Mouse (Mus musculus): ENCODE results near the gene Ubqln1. TPM values are rescaled to one million over a fixed set of nuclear protein-coding genes. Genes with fewer than 3 reads are reported as not detected.
A peak's percentile ranks its signal among the peaks of the same experiment; 100 is the strongest.

The Ubqln1 gene
- polyA plus RNA-seq, 1 experiment from 2014 or later, result 128 TPM

DNA sequence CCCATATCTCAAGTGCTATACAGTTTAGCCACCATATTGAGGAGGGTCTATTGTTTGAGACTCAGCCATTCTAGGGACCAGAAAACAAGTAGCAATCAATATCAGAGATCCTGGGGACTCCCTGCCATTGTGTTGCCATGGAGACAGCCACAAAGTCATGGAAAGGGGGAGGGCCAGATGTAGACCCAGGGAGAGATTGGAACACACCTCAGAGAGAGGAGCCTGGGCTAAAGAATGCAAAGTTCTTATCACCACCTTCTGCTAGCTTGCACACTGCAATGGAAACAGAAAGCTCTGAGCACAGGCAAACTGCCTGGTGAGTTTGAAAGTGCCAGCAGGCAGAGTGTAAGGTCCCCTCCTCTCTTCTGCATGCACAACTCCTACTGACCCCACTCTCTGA is 47.3 kb downstream of the Ubqln1 start:
- Histone ChIP-seq H3K36me3 (peaks cover 61% of the 10 kb centered on the region), H3K27me3 (ENCODE audit: low read depth, poor library complexity, severe bottlenecking) (no peaks in the 10 kb centered on the region), H3K9me3 (replicated peaks) (0 out of 2 replicates have a peak, but pooled peaks cover 2% of the 10 kb centered on the region), H3K27ac (replicated peaks) (no peak overlapping the region), H3K4me3 (no peak overlapping the region), H3K4me1 (peaks cover 10% of the 10 kb centered on the region)
- no peak for DNase-seq (ENCODE audit: low spot score)

DNA sequence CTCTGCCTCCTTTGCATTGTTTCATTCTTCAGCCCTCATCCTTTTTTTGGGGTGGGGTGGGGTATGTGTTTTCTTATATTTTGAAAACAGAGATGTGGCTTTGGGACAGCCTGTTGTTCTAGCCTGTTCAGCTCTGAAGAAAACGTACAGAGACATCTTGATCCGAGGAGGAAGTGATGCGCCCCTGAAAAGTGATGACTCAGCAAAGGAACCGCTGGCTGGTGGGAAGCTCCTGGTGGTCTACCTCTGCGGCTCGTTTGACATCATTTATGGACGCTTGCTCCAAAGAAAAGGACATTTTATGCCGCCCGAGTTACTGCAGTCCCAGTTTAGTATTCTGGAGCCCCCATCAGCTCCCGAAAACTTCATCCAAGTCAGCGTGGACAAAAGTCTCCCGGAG is 52.1 kb downstream of the Ubqln1 start:
- DNase-seq (ENCODE audit: low spot score), result no peak
- H3K27ac ChIP-seq (replicated peaks), result no peak overlapping the region
- H3K36me3 ChIP-seq, result peaks cover 63% of the 10 kb centered on the region
- H3K4me3 ChIP-seq, result no peak overlapping the region
- no peaks in the 10 kb centered on the region for H3K27me3 ChIP-seq (ENCODE audit: low read depth, poor library complexity, severe bottlenecking)
- peaks cover 11% of the 10 kb centered on the region for H3K9me3 ChIP-seq (replicated peaks)
- H3K4me1 ChIP-seq, result peaks cover 12% of the 10 kb centered on the region
- 96% methylated on average over 12 of the region's 12 CpGs for WGBS

DNA sequence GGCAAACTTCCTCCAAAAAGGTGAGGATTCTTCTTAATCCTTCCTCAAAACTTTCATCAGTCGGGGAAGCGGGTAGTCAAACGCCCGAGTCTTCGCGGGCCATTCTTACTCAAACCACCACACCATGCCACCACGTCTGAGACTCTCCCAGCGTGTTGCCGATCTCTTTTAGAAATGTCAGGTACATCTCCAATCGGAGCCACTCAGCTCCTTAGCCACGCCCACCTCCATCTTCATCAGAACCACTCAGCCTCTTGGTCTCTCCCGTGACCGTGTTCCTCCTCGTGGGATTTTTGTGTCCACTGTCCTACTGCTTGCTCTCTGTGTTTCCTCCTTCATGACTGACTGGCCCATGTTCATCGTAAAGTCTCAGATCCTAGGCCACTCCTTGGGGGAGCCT is 54.7 kb downstream of the Ubqln1 start:
- no peak for DNase-seq (ENCODE audit: low spot score)
- Histone ChIP-seq H3K27ac (replicated peaks) (no peak overlapping the region), H3K36me3 (peaks cover 56% of the 10 kb centered on the region), H3K27me3 (ENCODE audit: low read depth, poor library complexity, severe bottlenecking) (0 out of 2 replicates have a peak, but pooled peaks cover 4% of the 10 kb centered on the region), H3K4me3 (no peak overlapping the region), H3K9me3 (replicated peaks) (peaks cover 11% of the 10 kb centered on the region), H3K4me1 (peaks cover 23% of the 10 kb centered on the region)
- 93% methylated on average over 15 of the region's 15 CpGs for WGBS

DNA sequence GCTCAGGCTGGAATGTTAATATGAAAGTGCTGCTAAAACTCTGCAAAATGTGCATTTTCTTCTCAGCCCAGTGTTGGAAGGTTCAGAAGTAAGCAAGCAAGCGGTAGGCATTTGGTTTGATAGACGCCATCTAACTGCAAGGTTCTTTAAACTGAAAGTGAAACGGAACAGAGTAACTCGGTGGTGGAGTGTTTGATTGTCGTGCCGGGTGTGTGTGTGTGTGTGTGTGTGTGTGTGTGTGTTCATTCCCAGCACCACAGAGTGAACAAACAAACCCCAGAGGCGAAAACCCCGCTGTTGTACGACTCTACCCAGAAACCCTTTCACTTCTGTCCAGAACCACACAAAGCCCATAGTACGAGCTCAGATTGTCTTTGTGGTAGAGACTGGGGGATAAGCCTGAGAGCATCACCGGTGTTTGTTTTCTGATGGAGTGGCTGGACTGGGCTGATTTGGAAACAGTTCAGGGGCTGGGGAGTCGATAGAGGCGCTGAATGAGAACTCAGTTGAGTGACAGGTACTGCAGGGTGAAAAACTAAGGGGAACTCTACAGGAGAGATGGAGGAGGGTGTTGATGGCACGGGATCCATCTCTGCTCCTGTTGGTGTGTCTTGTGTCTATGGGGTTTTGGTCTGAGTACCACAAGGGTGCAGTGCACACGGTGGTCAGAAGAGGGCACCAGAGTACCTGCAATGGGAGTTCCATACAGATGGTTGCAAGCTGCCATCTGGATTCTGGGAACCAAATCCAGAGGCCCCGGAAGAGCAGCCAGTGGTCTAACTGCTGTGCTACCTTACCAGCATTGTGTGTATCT is 57.1 kb downstream of the Ubqln1 start:
- peaks cover 36% of the 10 kb centered on the region for H3K36me3 ChIP-seq
- peaks cover 23% of the 10 kb centered on the region for H3K4me1 ChIP-seq
- WGBS, result 13% methylated on average over 16 of the region's 16 CpGs
- H3K27ac ChIP-seq (replicated peaks), result peak overlapping the region; percentile 87
- DNase-seq (ENCODE audit: low spot score), result peak; percentile 86
- H3K9me3 ChIP-seq (replicated peaks), result peaks cover 9% of the 10 kb centered on the region
- H3K4me3 ChIP-seq, result peak overlapping the region; percentile 94
- 0 out of 2 replicates have a peak, but pooled peaks cover 4% of the 10 kb centered on the region for H3K27me3 ChIP-seq (ENCODE audit: low read depth, poor library complexity, severe bottlenecking)

DNA sequence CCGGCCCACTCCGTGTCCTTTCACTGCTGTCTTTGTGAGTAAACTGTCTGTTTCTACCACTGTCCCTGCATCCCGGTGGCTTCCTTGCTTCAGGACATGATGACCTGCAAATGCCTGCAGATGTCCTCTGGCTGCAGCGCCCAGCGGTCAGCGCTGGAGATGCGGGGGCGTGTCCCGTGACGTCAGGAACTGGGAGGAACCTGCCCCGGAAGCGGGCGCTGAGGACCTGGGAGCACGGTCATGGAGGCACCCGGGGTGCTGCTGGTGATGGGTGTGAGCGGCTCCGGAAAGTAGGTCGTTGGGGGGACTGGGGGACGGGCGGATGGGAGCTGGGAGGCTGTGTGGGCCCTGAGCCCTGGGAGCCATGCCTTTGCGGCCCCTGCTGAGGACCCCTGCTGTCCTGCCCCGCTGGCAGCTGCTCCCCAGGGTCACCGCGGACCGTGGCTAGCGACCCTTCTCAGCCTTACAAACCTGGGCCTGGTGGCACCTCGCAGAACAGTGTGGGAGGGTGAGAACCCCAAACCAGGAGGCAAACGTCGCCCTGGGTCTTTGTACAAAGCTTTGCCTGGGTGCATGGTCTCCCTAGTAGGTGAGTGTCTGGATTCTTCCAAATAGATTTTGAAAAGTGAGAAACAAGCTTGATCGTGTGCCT is 57.9 kb downstream of the Ubqln1 start, which contains the start of gene Idnk:
Gene Idnk, plus strand, starts transcription at position 203 of the 652 bp plus-strand sequence.
- H3K36me3 ChIP-seq, result peaks cover 30% of the 10 kb centered on the region
- H3K27ac ChIP-seq (replicated peaks), result peak within 1 kb of the TSS; percentile 87
- H3K9me3 ChIP-seq (replicated peaks), result peaks cover 9% of the 10 kb centered on the region
- 0 out of 2 replicates have a peak, but pooled peaks cover 4% of the 10 kb centered on the region for H3K27me3 ChIP-seq (ENCODE audit: low read depth, poor library complexity, severe bottlenecking)
- peak within 1 kb of the TSS; percentile 94 for H3K4me3 ChIP-seq
- peak; percentile 89 for DNase-seq (ENCODE audit: low spot score)
- peaks cover 23% of the 10 kb centered on the region for H3K4me1 ChIP-seq
- 1% methylated on average over 29 of the region's 30 CpGs for WGBS

DNA sequence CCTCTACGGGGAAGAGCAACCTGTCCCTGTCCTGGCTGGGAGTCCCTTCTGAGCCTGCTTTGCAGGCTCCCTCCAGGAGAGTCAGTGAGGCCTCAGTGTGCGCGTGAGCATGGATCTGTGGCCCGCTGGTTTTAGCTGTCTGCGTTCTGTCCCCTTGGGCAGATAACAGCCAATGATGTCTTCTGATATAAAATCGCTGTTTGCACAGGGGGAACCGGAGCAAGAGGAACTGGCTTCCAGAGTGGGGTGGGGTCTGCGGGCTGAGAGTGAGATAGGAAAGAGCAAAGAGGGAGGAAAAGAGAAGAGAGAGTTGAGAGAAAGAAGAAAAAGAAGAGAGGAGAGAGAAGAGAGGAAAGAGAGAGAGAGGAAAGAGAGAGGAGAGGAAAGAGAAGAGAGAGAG is 58.4 kb downstream of the Ubqln1 start:
- Histone ChIP-seq H3K4me3 (peak overlapping the region; percentile 94), H3K27me3 (ENCODE audit: low read depth, poor library complexity, severe bottlenecking) (0 out of 2 replicates have a peak, but pooled peaks cover 4% of the 10 kb centered on the region), H3K27ac (replicated peaks) (peak overlapping the region; percentile 87), H3K36me3 (peaks cover 26% of the 10 kb centered on the region), H3K9me3 (replicated peaks) (peaks cover 9% of the 10 kb centered on the region), H3K4me1 (peaks cover 23% of the 10 kb centered on the region)
- 25% methylated on average over 8 of the region's 8 CpGs for WGBS
- no peak for DNase-seq (ENCODE audit: low spot score)

DNA sequence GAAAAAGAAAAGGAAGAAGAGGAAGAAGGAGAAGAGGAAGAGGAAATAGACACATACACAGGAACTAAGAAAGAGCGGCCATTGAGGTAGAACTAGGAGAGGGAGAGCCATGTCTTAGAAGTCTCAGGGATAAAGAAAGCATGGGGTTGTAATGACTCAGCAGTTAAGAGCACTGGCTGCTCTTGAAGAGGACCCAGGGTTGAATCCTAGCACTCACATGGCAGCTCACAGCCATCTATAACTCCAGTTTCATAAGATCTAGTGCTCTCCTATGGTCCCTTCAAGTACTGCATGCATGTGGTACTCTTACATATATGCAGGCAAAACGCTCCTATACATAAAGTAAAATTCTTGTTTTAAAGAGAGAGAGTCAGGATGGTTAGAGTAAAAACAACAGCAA is 59.4 kb downstream of the Ubqln1 start:
- Histone ChIP-seq H3K4me3 (no peak overlapping the region), H3K27me3 (ENCODE audit: low read depth, poor library complexity, severe bottlenecking) (0 out of 2 replicates have a peak, but pooled peaks cover 4% of the 10 kb centered on the region), H3K9me3 (replicated peaks) (peaks cover 1% of the 10 kb centered on the region; the same call in 1 of the 2 replicates), H3K4me1 (peaks cover 23% of the 10 kb centered on the region), H3K27ac (replicated peaks) (no peak overlapping the region), H3K36me3 (peaks cover 16% of the 10 kb centered on the region)
- no peak for DNase-seq (ENCODE audit: low spot score)
- 84% methylated on average over 2 of the region's 2 CpGs for WGBS

DNA sequence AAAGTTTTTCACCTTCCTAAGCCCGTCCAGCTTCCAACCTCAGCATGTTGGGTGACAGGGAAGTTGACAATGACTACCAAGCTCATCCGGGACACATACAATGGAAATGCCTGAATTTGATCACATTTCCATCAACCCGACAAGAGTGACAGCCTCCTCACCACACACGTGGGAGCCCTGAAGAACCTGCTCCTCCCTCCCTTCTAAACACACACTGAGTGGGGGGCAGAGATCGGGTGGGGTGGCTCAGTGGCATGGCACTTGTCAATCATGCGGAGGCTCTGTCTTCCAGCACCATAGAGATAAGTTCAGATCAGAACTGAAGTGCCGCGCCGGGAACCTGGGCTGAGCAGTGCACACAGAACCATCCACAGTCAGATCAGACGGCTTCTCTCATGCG is 65.0 kb downstream of the Ubqln1 start:
- H3K36me3 ChIP-seq, result no peaks in the 10 kb centered on the region
- WGBS, result 82% methylated on average over 11 of the region's 11 CpGs
- no peak for DNase-seq (ENCODE audit: low spot score)

DNA sequence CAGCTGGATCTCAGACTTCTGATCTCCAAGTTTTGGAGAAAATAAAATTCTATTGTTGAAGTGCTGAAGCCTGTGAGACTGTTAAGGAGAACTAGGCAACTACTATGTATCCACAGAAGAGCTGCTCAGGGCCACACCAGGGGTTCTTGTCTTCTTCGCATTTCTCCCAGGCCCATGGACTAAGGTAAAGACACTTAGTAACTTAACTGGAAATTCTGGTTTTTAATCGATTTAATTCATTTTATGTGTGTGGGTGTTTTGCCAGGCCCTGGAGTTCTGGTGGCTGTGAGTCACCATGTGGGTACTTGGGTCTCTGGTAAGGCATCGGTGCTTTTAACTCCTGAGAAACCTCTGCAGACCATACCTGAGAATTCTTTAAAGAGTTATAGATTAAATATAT is 65.8 kb downstream of the Ubqln1 start:
- WGBS, result 88% methylated on average over 3 of the region's 3 CpGs
- H3K4me3 ChIP-seq, result no peak overlapping the region
- no peaks in the 10 kb centered on the region for H3K27me3 ChIP-seq (ENCODE audit: low read depth, poor library complexity, severe bottlenecking)
- peaks cover 14% of the 10 kb centered on the region; the same call in 1 of the 2 replicates for H3K4me1 ChIP-seq
- H3K27ac ChIP-seq (replicated peaks), result no peak overlapping the region
- no peaks in the 10 kb centered on the region for H3K36me3 ChIP-seq
- H3K9me3 ChIP-seq (replicated peaks), result peaks cover 8% of the 10 kb centered on the region; the same call in 1 of the 2 replicates
- no peak for DNase-seq (ENCODE audit: low spot score)

More for the DNA sequence above, 65.0 kb downstream of the Ubqln1 start:
- Histone ChIP-seq H3K9me3 (replicated peaks) (peaks cover 8% of the 10 kb centered on the region; the same call in 1 of the 2 replicates), H3K4me3 (no peak overlapping the region), H3K27ac (replicated peaks) (no peak overlapping the region), H3K27me3 (ENCODE audit: low read depth, poor library complexity, severe bottlenecking) (no peaks in the 10 kb centered on the region), H3K4me1 (peaks cover 14% of the 10 kb centered on the region; the same call in 1 of the 2 replicates)

DNA sequence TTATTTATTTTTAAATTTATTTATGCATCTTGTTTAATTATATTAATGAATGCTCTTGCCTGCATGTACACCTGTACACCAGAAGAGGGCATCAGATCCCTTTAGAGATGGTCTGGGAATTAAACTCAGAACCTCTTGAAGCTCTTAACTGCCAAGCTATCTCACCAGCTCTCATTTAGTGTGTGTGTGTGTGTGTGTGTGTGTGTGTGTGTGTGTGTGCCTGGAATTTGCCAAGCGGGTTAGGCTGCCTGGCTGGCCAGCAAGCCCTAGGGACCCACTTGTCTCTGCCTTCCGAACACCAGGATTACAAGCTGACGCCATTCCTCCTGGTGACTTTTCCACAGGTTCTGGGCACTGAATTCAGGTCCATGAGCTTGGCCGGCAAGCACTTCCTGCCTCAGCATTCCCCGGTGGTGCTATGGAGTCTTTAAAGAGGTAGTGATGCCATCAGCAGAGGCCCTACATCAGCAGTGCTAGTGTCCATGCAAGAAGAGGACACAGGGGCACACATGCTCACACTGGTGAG is 66.4 kb downstream of the Ubqln1 start:
- DNase-seq (ENCODE audit: low spot score), result peak; percentile 35
- Histone ChIP-seq H3K9me3 (replicated peaks) (peaks cover 8% of the 10 kb centered on the region; the same call in 1 of the 2 replicates), H3K4me1 (peaks cover 14% of the 10 kb centered on the region; the same call in 1 of the 2 replicates), H3K36me3 (no peaks in the 10 kb centered on the region), H3K27ac (replicated peaks) (no peak overlapping the region), H3K27me3 (ENCODE audit: low read depth, poor library complexity, severe bottlenecking) (no peaks in the 10 kb centered on the region), H3K4me3 (peak overlapping the region; percentile 56)
- 41% methylated on average over 5 of the region's 5 CpGs for WGBS

DNA sequence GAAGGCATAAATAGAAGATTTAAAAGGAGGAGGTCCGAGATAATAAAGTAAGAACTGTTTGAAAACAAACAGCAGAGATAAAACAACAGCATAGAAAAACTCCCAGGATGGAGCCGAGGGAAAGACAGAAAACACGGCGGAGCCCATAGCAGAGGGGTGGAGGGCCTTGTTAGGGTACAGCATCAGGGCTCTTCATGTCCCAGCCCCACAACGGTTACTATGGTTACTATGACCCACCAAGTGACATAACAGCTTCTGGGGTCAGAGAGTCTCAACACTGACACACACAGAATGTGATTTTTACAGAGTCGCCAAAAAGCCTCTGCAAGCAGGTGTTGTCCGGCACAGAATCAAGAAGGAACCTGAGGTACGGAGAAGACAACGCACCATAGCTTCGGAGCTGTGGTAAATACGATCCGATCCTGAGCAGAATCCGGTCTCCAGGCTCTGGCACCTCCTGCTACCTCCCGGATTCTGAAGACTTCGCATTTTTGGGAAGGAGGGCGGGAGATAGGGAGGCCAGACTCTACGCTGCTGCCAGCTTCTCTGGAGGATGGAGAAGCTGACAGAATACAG is 67.1 kb downstream of the Ubqln1 start:
- Histone ChIP-seq H3K9me3 (replicated peaks) (peaks cover 8% of the 10 kb centered on the region; the same call in 1 of the 2 replicates), H3K27ac (replicated peaks) (peak overlapping the region; percentile 69), H3K4me1 (peaks cover 14% of the 10 kb centered on the region; the same call in 1 of the 2 replicates), H3K36me3 (no peaks in the 10 kb centered on the region), H3K27me3 (ENCODE audit: low read depth, poor library complexity, severe bottlenecking) (no peaks in the 10 kb centered on the region), H3K4me3 (peak overlapping the region; percentile 56)
- WGBS, result under 1% methylated on average over 17 of the region's 17 CpGs
- peak; percentile 86 for DNase-seq (ENCODE audit: low spot score)

DNA sequence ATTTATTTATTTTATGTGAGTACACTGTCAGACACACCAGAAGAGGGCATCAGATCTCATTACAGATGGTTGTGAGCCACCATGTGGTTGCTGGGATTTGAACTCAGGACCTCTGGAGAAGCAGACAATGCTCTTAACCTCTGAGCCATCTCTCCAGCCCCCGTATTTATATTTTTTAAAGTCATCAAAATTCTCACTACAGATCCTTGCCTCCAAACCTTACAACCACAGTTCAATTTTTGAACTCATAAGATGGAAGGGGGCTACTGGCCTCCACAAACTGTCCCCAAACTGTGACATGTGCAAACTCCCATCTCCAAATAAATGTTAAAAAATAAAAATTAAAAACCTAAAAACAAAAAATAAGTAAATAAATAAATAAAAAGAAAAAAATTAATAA is 67.7 kb downstream of the Ubqln1 start:
- no peaks in the 10 kb centered on the region for H3K36me3 ChIP-seq
- H3K9me3 ChIP-seq (replicated peaks), result peaks cover 8% of the 10 kb centered on the region; the same call in 1 of the 2 replicates
- H3K27ac ChIP-seq (replicated peaks), result no peak overlapping the region
- peaks cover 14% of the 10 kb centered on the region; the same call in 1 of the 2 replicates for H3K4me1 ChIP-seq
- 87% methylated on average over 1 of the region's 1 CpGs for WGBS
- H3K27me3 ChIP-seq (ENCODE audit: low read depth, poor library complexity, severe bottlenecking), result no peaks in the 10 kb centered on the region
- H3K4me3 ChIP-seq, result no peak overlapping the region
- DNase-seq (ENCODE audit: low spot score), result no peak
